In genomic region chr4:127419062-127419785, GRCm38 (mm10) we compare ENCODE assay signal across 8 mouse cellular contexts.
DNase-seq lines count a peak whose midpoint lies in the region; ATAC-seq lines count a peak whose summit lies in the region.

No protein-coding gene starts in this region.

- H3K27ac ChIP-seq in kidney, embryonic 14.5 days (ENCODE audit: low read depth, low read length): peak overlapping the region; percentile 11; the same call in 1 of the 2 replicates
- H3K27ac ChIP-seq in forebrain, embryonic 16.5 days (ENCODE audit: low read length): peak overlapping the region; percentile 69

- 9% methylated on average over 22 of the region's 22 CpGs for WGBS in kidney, embryonic 14.5 days
- 14% methylated on average over 22 of the region's 22 CpGs for WGBS in forebrain, embryonic 16.5 days

- no peaks in the 10 kb centered on the region for H3K36me3 ChIP-seq in kidney, embryonic 14.5 days (ENCODE audit: control insufficient read depth, insufficient read depth, low read length)
- H3K36me3 ChIP-seq in forebrain, embryonic 16.5 days (ENCODE audit: control insufficient read depth, insufficient read depth): no peaks in the 10 kb centered on the region

- H3K4me1 ChIP-seq in kidney, embryonic 14.5 days (ENCODE audit: control insufficient read depth, insufficient read depth, low read length): peaks cover 5% of the 10 kb centered on the region; the same call in 1 of the 2 replicates
- H3K4me1 ChIP-seq in forebrain, embryonic 16.5 days (replicated peaks; ENCODE audit: control insufficient read depth, insufficient read depth, low read length): peaks cover 44% of the 10 kb centered on the region

- no peak overlapping the region for H3K9ac ChIP-seq in kidney, embryonic 14.5 days (ENCODE audit: low read depth, low read length)
- peak overlapping the region; percentile 31 for H3K9ac ChIP-seq in forebrain, embryonic 16.5 days (replicated peaks; ENCODE audit: low read depth, low read length)

- peak; percentile 69 for ATAC-seq in kidney, embryonic 14.5 days (ENCODE audit: low FRiP score, low TSS enrichment)
- ATAC-seq in forebrain, embryonic 16.5 days: peak; percentile 76
- ATAC-seq in activated CD4-positive, CD25-positive, alpha-beta regulatory T cell, adult 4 months: no peak

- no peak for DNase-seq in kidney, adult 9 months
- peak; percentile 74 to 83 for DNase-seq in adrenal gland, postnatal 36 days
- peak; percentile 37 for DNase-seq in kidney, postnatal 14 days
- peak; percentile 25 for DNase-seq in ovary, postnatal 14 days (ENCODE audit: low spot score)
- no peak for DNase-seq in left cerebral cortex, adult 18-20 months (ENCODE audit: low spot score in 2 of 2)

- H3K27me3 ChIP-seq in kidney, embryonic 14.5 days (ENCODE audit: control insufficient read depth, insufficient read depth, low read length): no peaks in the 10 kb centered on the region; the same call in 1 of the 2 replicates
- no peaks in the 10 kb centered on the region for H3K27me3 ChIP-seq in forebrain, embryonic 16.5 days (replicated peaks; ENCODE audit: control insufficient read depth, insufficient read depth, low read length)

- no peaks in the 10 kb centered on the region for H3K9me3 ChIP-seq in kidney, embryonic 14.5 days (ENCODE audit: control insufficient read depth, low read length)
- H3K9me3 ChIP-seq in forebrain, embryonic 16.5 days (ENCODE audit: control insufficient read depth, low read length): no peaks in the 10 kb centered on the region

- peak overlapping the region; percentile 26 for H3K4me2 ChIP-seq in kidney, embryonic 14.5 days (replicated peaks; ENCODE audit: low read depth, low read length)
- peak overlapping the region; percentile 31 for H3K4me2 ChIP-seq in forebrain, embryonic 16.5 days (ENCODE audit: low read length)

- H3K4me3 ChIP-seq in kidney, embryonic 14.5 days (ENCODE audit: low read length): no peak overlapping the region
- H3K4me3 ChIP-seq in forebrain, embryonic 16.5 days (replicated peaks; ENCODE audit: low read length): no peak overlapping the region

Comparison
In these comparisons a context has a peak if more than half of its experiments do, and no peak if none do; other contexts are left out.
1. DNase-seq: peak in adrenal gland, postnatal 36 days (2 of 2), kidney, postnatal 14 days (single experiment) and ovary, postnatal 14 days (single experiment); none in kidney, adult 9 months (single experiment) and left cerebral cortex, adult 18-20 months (0 of 2).